26 mouse cellular contexts compared by ENCODE assay signal in genomic region chr3:42878972-42879371, GRCm38 (mm10).
"Had no signal": no experiment of that assay in that cellular context is flagged by ENCODE, and none has a peak within 500 bp of the region (broad histone marks: within the 10 kb centered on the region; RNA-seq: fewer than 3 reads in every experiment).

No protein-coding gene starts in this region.

- H3K4me3 ChIP-seq: embryonic facial prominence, embryonic 10.5 days; embryonic facial prominence, embryonic 12.5 days; embryonic facial prominence, embryonic 13.5 days; embryonic facial prominence, embryonic 15.5 days; erythroblast, embryonic 14.5 days; forebrain, embryonic 10.5 days; forebrain, embryonic 12.5 days; forebrain, embryonic 13.5 days; forebrain, embryonic 15.5 days; gastrocnemius, adult 2 months; heart, adult 2 months had no signal

- H3K4me1 ChIP-seq: embryonic facial prominence, embryonic 10.5 days; embryonic facial prominence, embryonic 12.5 days; embryonic facial prominence, embryonic 13.5 days; embryonic facial prominence, embryonic 15.5 days; forebrain, embryonic 10.5 days; forebrain, embryonic 12.5 days; forebrain, embryonic 13.5 days; forebrain, embryonic 15.5 days had no signal

- ATAC-seq: forebrain, embryonic 13.5 days; forebrain, embryonic 14.5 days; forebrain, embryonic 15.5 days; forebrain, embryonic 16.5 days; forebrain, postnatal 0 days had no signal

- H3K4me2 ChIP-seq: embryonic facial prominence, embryonic 12.5 days; embryonic facial prominence, embryonic 13.5 days; embryonic facial prominence, embryonic 15.5 days; forebrain, embryonic 12.5 days; forebrain, embryonic 13.5 days; forebrain, embryonic 15.5 days had no signal

- H3K9me3 ChIP-seq: embryonic facial prominence, embryonic 10.5 days; embryonic facial prominence, embryonic 13.5 days; embryonic facial prominence, embryonic 15.5 days; forebrain, embryonic 12.5 days; forebrain, embryonic 15.5 days had no signal

- H3K27ac ChIP-seq: embryonic facial prominence, embryonic 10.5 days; embryonic facial prominence, embryonic 12.5 days; embryonic facial prominence, embryonic 13.5 days; embryonic facial prominence, embryonic 15.5 days; forebrain, embryonic 10.5 days; forebrain, embryonic 12.5 days; forebrain, embryonic 13.5 days; forebrain, embryonic 15.5 days; gastrocnemius, adult 2 months; heart, adult 2 months had no signal

- H3K36me3 ChIP-seq: embryonic facial prominence, embryonic 10.5 days; embryonic facial prominence, embryonic 12.5 days; embryonic facial prominence, embryonic 13.5 days; embryonic facial prominence, embryonic 15.5 days; forebrain, embryonic 10.5 days; forebrain, embryonic 12.5 days; forebrain, embryonic 15.5 days had no signal

- H3K9ac ChIP-seq: embryonic facial prominence, embryonic 12.5 days; embryonic facial prominence, embryonic 13.5 days; embryonic facial prominence, embryonic 15.5 days; forebrain, embryonic 12.5 days; forebrain, embryonic 13.5 days; forebrain, embryonic 15.5 days; forebrain, postnatal 0 days had no signal

- DNase-seq: cerebellum, adult 9-11 months; cerebellum, postnatal 10 days; cerebellum, postnatal 14 days; cerebellum, postnatal 25 days; cerebellum, postnatal 36 days; embryo, embryonic 11 days; forebrain, postnatal 0 days; gastrocnemius, adult 2 months; gastrocnemius, postnatal 10 days; gastrocnemius, postnatal 14 days; gastrocnemius, postnatal 25 days; gastrocnemius, postnatal 36 days; heart, adult 11 months; heart, adult 18-20 months; heart, adult 2 months had no signal

- H3K27me3 ChIP-seq: embryonic facial prominence, embryonic 12.5 days; embryonic facial prominence, embryonic 13.5 days; embryonic facial prominence, embryonic 15.5 days; forebrain, embryonic 12.5 days; forebrain, embryonic 13.5 days; forebrain, embryonic 15.5 days had no signal
